Mouse (Mus musculus) embryonic facial prominence, embryonic 11.5 days (tissue): ENCODE results near the gene Me3. TPM values are rescaled to one million over a fixed set of nuclear protein-coding genes. Genes with fewer than 3 reads are reported as not detected.

ENCODE experiments used
- ATAC-seq: fragments of 200-750 bp; cut with Nextera tagmentation; replicated peaks from 2 replicates; pipeline ENCODE4 v1.8.0; 2017; ENCODE audit warnings: low read depth; ENCODE audit not compliant: insufficient number of reproducible peaks, low FRiP score, low TSS enrichment
- DNase-seq: peaks from one replicate; pipeline ENCODE4 v3.0.0-alpha.2; 2015; ENCODE audit warnings: low spot score
- H3K27ac ChIP-seq: fragments of 300-500 bp; sonication (generic); replicated peaks from 2 replicates; pipeline ENCODE4 v1.5.1; 2014; ENCODE audit warnings: mild to moderate bottlenecking, low read depth, low read length, control low read depth
- H3K27me3 ChIP-seq: fragments of 300-500 bp; sonication (generic); 2 replicates; pipeline ENCODE4 v1.6.1; 2014; ENCODE audit warnings: mild to moderate bottlenecking, low read length, moderate library complexity, mixed read lengths; ENCODE audit not compliant: control insufficient read depth, insufficient read depth
- H3K36me3 ChIP-seq: fragments of 300-500 bp; sonication (generic); replicated peaks from 2 replicates; pipeline ENCODE4 v1.6.1; 2014; ENCODE audit warnings: low read depth, mild to moderate bottlenecking, low read length, moderate library complexity, mixed read lengths; ENCODE audit not compliant: control insufficient read depth, insufficient read depth
- H3K4me1 ChIP-seq: fragments of 300-500 bp; sonication (generic); 2 replicates; pipeline ENCODE4 v1.6.1; 2014; ENCODE audit warnings: low read length, mixed read lengths; ENCODE audit not compliant: control insufficient read depth, insufficient read depth
- H3K4me2 ChIP-seq: fragments of 300-500 bp; sonication (generic); 2 replicates; pipeline ENCODE4 v1.6.1; 2014; ENCODE audit warnings: low read depth, mild to moderate bottlenecking, control low read depth, low read length, moderate library complexity
- H3K4me3 ChIP-seq: fragments of 300-500 bp; sonication (generic); 2 replicates; pipeline ENCODE4 v1.5.1; 2014; ENCODE audit warnings: low read depth, low read length, control low read depth
- H3K9ac ChIP-seq: fragments of 300-500 bp; sonication (generic); replicated peaks from 2 replicates; pipeline ENCODE4 v1.6.1; 2014; ENCODE audit warnings: mild to moderate bottlenecking, control low read depth, low read length
- H3K9me3 ChIP-seq: fragments of 300-500 bp; sonication (generic); replicated peaks from 2 replicates; pipeline ENCODE4 v1.6.1; 2016; ENCODE audit warnings: mild to moderate bottlenecking, low read length, inconsistent platforms, mixed read lengths; ENCODE audit not compliant: control insufficient read depth
- WGBS: fragments of 180-500 bp; shearing (Covaris S2); extraction: QIAGEN DNeasy Blood & Tissue Kit; methylation state at CpG from one replicate; pipeline ENCODE4 v1.1.7; 2014; 5-methylcytosine and 5-hydroxymethylcytosine counted together
- polyA plus RNA-seq: library from polyadenylated mRNA; unstranded; fragments of >200 nt; fragmentation: Nextera tagmentation; extraction: Ambion mirVana; gene quantifications from 2 replicates; pipeline ENCODE4 v1.2.1, GENCODE M21; 2014

Me3 gene
- polyA plus RNA-seq: 0.77 and 2.0 TPM in 2 replicates

- 4% methylated on average over 49 of the region's 49 CpGs for WGBS
- H3K4me1 ChIP-seq: no peaks in the 10 kb centered on the region
These were observed at the start of gene Me3 for GRCm38 (mm10) chr7:89632342-89633251. Gene Me3 (plus strand): TSS chr7:89632392.

DNA sequence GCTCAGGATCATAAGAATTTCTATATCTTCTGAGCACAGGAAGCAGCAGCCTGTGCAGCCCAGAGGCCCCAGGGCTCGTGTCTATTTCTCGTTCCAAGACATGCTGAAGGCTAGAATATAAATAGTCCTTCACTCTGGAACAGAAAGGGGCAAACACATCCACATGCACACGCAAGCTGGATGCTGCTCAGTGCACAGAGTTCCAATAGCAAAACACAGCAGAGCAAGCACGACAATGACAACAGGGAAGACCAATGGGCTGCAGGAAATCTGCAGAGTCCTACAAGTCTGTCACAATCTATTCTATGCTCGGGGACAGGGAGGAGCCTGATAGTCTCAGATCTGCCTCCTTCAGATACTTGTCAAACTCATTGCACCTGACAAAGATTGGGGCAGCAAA, 42.2 kb upstream of the Me3 start:
- WGBS: 77% methylated on average over 5 of the region's 5 CpGs
- Histone ChIP-seq H3K27ac (no peak overlapping the region), H3K9ac (no peak overlapping the region), H3K9me3 (no peaks in the 10 kb centered on the region), H3K27me3 (no peaks in the 10 kb centered on the region), H3K4me3 (no peak overlapping the region), H3K4me2 (no peak overlapping the region), H3K4me1 (no peaks in the 10 kb centered on the region), H3K36me3 (no peaks in the 10 kb centered on the region)
- ATAC-seq (no peak), DNase-seq (no peak)

More at GRCm38 (mm10) chr7:89632342-89633251, at the start of gene Me3:
- Histone ChIP-seq H3K9ac (peak within 1 kb of the TSS; percentile 70), H3K27ac (no peak within 1 kb of the TSS), H3K9me3 (no peaks in the 10 kb centered on the region), H3K36me3 (no peaks in the 10 kb centered on the region), H3K27me3 (no peaks in the 10 kb centered on the region), H3K4me2 (peak within 1 kb of the TSS; percentile 100), H3K4me3 (peak within 1 kb of the TSS; percentile 60)
- DNase-seq (peak; percentile 73), ATAC-seq (peak; percentile 66)

DNA sequence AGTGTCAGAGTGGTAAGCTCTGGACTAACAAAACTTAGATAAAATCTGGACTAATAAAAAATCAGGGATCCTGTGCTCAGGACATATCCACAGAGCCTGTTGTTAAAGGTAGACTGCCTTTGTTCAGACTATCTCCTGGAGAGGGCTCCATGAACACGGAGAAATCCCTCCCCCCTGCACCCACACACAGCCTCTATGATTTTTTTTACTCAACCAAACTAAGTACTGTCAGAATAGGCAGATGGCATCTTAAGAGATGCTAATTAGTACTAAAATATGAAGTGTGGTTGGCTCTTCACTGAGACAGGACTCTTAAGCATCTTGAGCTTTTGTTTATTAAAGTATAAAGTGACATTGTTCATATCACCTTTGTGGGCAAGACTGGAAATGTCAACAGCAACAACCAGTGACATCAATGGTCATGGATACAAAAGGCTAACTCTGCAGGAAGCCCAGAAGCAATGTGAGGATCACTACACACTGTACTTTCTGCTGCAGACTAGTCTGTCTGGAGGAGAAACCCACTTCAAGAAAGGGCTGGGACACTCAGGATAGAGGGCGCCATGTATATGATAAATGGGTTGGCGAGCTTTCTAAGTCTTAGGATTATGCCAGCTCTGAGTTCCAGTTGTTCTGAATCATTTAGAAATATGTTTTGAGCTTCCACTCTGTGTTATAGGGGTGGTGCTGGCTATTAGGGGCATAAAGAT, 41.5 kb upstream of the Me3 start:
- no peak for DNase-seq
- Histone ChIP-seq H3K27me3 (no peaks in the 10 kb centered on the region), H3K4me2 (no peak overlapping the region), H3K9me3 (no peaks in the 10 kb centered on the region), H3K27ac (no peak overlapping the region), H3K36me3 (no peaks in the 10 kb centered on the region), H3K4me1 (no peaks in the 10 kb centered on the region), H3K4me3 (no peak overlapping the region), H3K9ac (no peak overlapping the region)
- WGBS: 85% methylated on average over 3 of the region's 3 CpGs
- no peak for ATAC-seq

DNA sequence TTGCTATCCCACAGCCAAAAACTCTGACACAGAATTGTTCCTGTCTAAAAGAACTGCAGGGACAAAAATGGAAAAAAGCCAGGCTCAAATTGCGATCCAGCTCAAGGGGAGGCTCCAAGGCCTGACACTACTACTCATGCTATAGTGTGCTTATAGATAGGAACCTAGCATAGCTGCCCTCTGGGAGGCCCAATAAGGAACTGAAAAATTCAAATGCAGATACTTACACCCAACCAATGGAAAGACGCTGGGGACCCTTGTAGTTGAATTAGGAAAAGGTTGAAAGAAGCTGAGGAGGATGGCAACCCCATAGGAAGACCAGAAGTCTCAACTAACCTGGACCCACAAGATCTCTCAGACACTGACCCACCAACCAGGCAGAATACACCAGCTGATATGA, 36.4 kb upstream of the Me3 start:
- H3K4me1 ChIP-seq: no peaks in the 10 kb centered on the region
- no peaks in the 10 kb centered on the region for H3K27me3 ChIP-seq
- H3K4me2 ChIP-seq: no peak overlapping the region
- no peak overlapping the region for H3K27ac ChIP-seq
- no peak overlapping the region for H3K9ac ChIP-seq
- WGBS: 90% methylated on average over 2 of the region's 2 CpGs
- H3K9me3 ChIP-seq: no peaks in the 10 kb centered on the region
- H3K36me3 ChIP-seq: no peaks in the 10 kb centered on the region
- DNase-seq: no peak
- no peak overlapping the region for H3K4me3 ChIP-seq
- no peak for ATAC-seq

- 77% methylated on average over 8 of the region's 8 CpGs for WGBS
- H3K27me3 ChIP-seq: no peaks in the 10 kb centered on the region
- no peak overlapping the region for H3K9ac ChIP-seq
- no peaks in the 10 kb centered on the region for H3K9me3 ChIP-seq
- H3K36me3 ChIP-seq: no peaks in the 10 kb centered on the region
- H3K4me2 ChIP-seq: no peak overlapping the region
- ATAC-seq: no peak
- no peak overlapping the region for H3K4me3 ChIP-seq
- no peak overlapping the region for H3K27ac ChIP-seq
- no peaks in the 10 kb centered on the region for H3K4me1 ChIP-seq
- peak; percentile 11 for DNase-seq
These were observed 26.3 kb upstream of the Me3 start for GRCm38 (mm10) chr7:89605589-89606536.

DNA sequence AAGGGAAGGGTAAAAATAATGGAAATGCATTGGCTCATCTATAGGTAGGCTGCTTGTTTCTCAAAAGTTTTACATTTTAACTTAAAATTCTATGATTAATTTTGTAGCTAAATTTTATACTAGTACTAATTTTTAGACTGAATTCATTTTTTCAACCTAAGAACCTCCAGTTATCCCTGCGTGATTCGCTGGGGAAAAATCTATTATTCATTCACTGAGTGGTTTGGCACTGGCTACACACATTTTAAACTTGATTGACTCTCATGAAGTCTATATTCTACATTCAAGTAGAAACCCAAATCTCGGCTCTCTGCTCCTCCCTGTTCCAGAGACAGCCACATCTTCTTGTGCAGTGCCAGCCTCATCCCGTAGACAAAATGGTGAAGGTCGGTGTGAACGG, 24.9 kb upstream of the Me3 start:
- Histone ChIP-seq H3K9ac (no peak overlapping the region), H3K4me1 (no peaks in the 10 kb centered on the region), H3K4me3 (no peak overlapping the region), H3K36me3 (no peaks in the 10 kb centered on the region), H3K4me2 (no peak overlapping the region), H3K27ac (no peak overlapping the region), H3K27me3 (no peaks in the 10 kb centered on the region), H3K9me3 (no peaks in the 10 kb centered on the region)
- 95% methylated on average over 6 of the region's 6 CpGs for whole genome bisulfite sequencing
- ATAC-seq: no peak
- no peak for DNase-seq

- Histone ChIP-seq H3K4me2 (no peak overlapping the region), H3K36me3 (no peaks in the 10 kb centered on the region)
These were observed 21.0 kb upstream of the Me3 start for GRCm38 (mm10) chr7:89611236-89611635.

More at GRCm38 (mm10) chr7:89611236-89611635, 21.0 kb upstream of the Me3 start:
- H3K4me3 ChIP-seq: no peak overlapping the region
- H3K4me1 ChIP-seq: no peaks in the 10 kb centered on the region
- WGBS: 89% methylated on average over 7 of the region's 7 CpGs
- no peak overlapping the region for H3K9ac ChIP-seq
- no peaks in the 10 kb centered on the region for H3K9me3 ChIP-seq
- no peak for DNase-seq
- ATAC-seq: no peak
- no peak overlapping the region for H3K27ac ChIP-seq
- H3K27me3 ChIP-seq: no peaks in the 10 kb centered on the region
